Mouse (Mus musculus) myocyte (in vitro differentiated cells): ENCODE data around the gene Dyx1c1.
A peak's percentile ranks its signal among the peaks of the same experiment; 100 is the strongest.

Source experiments
- POLR2A ChIP-seq: IDR thresholded peaks from one replicate; pipeline ENCODE4 v1.6.1; 2011; ENCODE audit warnings: low read depth, mild to moderate bottlenecking, control low read depth, moderate library complexity; ENCODE audit not compliant: insufficient read length
- TCF3 ChIP-seq: IDR thresholded peaks from one replicate; pipeline ENCODE4 v1.6.1; 2011; ENCODE audit warnings: low read depth, control low read depth; ENCODE audit not compliant: insufficient read length

DNA sequence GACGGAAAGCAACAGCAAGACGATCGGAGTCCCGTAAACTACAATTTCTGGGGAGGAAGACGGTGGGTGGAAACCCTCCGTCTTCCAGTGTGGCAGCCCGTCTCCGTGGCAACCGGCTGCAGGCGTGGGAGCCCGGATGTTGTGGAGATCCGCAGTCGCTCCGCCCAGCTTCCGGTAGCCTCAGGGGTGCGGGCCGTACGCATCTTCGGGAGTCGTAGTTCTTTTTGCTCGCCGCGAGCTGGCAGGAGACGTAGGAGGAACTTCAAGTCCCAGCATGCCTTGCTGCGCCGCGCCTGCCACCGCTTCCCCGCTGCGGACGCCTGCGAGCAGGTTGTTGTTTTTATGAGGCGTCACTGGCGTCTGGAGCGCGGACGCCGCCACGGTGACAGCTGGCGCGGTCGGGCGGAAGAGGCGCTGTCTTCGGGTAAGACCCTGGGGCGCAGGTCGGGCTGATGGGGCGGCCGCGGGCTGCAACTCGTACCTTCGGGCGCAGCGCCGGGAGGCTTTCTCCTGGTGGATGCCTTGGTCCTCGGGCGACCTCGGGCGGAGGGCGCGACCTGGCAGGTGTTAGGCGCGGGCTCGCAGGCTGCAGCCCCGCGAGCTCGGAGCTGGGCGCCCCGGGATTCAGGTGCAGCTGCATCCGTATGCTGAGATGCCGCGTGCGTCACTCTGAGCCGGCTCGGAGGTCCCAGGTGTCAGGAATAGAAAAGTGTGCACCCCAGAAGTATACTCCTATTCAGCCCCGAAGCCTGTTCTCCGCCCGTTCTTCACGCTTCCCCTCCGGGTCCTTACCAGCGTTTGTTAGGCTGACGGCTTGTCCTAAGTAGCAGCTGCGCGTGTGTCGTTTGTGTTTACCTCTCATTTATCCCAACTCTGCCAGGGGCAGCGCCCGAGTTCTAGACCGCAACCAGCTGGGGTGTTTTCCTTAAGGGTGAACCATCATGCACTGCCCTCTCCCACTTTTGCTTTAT, 26.9 kb downstream of the Dyx1c1 start, which contains the start of the genes Ccpg1os and Ccpg1:
- TF ChIP-seq POLR2A (peak; percentile 58), TCF3 (no peak)
